Mouse (Mus musculus): ENCODE results near the gene Dock4.

DNA sequence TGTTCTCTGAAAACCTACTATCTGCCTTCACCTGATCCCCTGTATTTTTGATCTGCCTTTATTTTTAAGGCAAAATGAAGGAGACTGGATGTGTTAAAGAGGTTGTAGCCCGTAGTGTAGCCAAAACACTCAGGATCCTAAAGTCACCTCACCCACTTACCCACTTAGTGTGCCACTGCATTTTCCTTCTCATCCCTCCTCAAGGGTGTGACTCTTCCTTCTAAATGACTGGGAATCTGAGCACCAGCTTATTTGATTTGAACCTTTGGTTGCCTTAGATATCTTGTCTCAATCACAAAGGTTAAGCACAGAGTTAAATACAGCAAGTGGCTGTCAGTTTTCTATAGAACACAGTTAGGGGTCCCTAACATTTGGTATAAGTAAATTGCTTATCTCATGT lies 362.2 kb downstream of the Dock4 start:
- no peak for TF ChIP-seq CTCF (conservative IDR thresholded peaks at IDR 0.05 in 1 of 2, IDR thresholded peaks at IDR 0.05 in 1 of 2; ENCODE audit: low read depth in 2 of 2, low read length in 2 of 2)
- TF ChIP-seq EP300 (IDR thresholded peaks at IDR 0.05; ENCODE audit: low read length), result no peak
- no peak for TF ChIP-seq UBTF (IDR thresholded peaks at IDR 0.05; ENCODE audit: low read depth, low read length)
- TF ChIP-seq E2F4 (IDR thresholded peaks at IDR 0.05; ENCODE audit: insufficient replicate concordance, low read depth, low read length), result no peak
- no peak for TF ChIP-seq POLR2A (IDR thresholded peaks at IDR 0.05; ENCODE audit: low read depth, low read length)
- TF ChIP-seq USF2 (conservative IDR thresholded peaks at IDR 0.05; ENCODE audit: low read depth, low read length), result no peak

Measured in CH12.LX (cell line).